Mouse (Mus musculus): ENCODE measurements around the gene Gm13306. TPM values are rescaled to one million over a fixed set of nuclear protein-coding genes. Genes with fewer than 3 reads are reported as not detected.
"Not testable (repeated sequence)": the region's sequence is repeated elsewhere in the genome, so short reads cannot be mapped to it uniquely, and the experiment has no call there.

Gene Gm13306
- not detected for polyA plus RNA-seq (2012; fragmentation: generic; extraction: Trizol)
- long read RNA-seq, experiment 1: 0 reads
- long read RNA-seq, experiment 2: 0 reads

DNA sequence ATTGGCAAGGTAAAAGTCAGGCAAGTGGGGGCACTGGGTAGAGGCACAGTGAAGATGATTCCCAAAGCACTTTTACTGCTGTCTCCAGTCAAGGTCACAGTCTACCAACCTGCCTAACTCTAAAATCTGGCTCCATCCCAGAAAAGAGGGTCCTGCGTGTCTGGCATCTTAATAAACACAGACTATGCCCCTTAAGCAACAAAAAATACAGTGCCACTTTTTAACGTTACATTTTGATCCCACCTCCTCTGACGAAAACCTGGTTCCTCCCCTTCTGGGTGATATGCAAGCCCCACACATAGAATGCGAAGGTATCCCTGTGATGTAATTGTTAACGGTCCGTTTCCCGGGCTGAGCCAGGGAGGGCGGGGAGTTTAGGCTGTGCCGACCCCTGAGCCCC lies at the start of gene Gm13306:
Gm13306 (plus strand) TSS at position 301 of the 400 bp plus-strand sequence.
- not testable (repeated sequence) for H3K4me3 ChIP-seq (ENCODE audit: insufficient read depth, poor library complexity, severe bottlenecking); H3K27me3 ChIP-seq (ENCODE audit: control insufficient read depth, insufficient read depth, insufficient read length); H3ac ChIP-seq (ENCODE audit: control insufficient read depth, insufficient read length, low read depth); H3K79me3 ChIP-seq (ENCODE audit: low read depth); H3K79me2 ChIP-seq (ENCODE audit: control insufficient read depth, insufficient read depth); H3K36me3 ChIP-seq (ENCODE audit: control insufficient read depth, insufficient read depth)

DNA sequence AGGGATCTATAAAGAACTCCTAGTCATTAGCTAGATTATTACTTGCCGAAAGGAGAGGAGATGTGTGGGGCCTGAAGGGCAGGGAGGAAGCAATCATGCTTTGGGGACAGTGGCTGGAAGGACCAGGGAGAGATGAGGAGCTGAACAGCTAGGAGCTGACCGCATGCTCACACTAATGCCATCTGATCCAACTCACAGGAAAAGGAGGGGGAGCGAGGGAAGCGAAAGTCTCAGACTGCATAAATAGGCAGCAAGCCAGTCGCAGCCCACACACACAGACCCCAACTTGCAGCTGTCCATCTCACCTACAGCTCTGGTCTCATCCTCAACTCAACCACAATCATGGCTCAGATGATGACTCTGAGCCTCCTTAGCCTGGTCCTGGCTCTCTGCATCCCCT lies 38.7 kb upstream of the Gm13306 start, which contains the start of gene Gm13304:
Gm13304 (plus strand) TSS at position 301 of the 400 bp plus-strand sequence.
- H3K36me3 ChIP-seq (ENCODE audit: control insufficient read depth, insufficient read depth); H3K79me2 ChIP-seq (ENCODE audit: control insufficient read depth, insufficient read depth); H3K4me3 ChIP-seq (ENCODE audit: insufficient read depth, poor library complexity, severe bottlenecking); H3ac ChIP-seq (ENCODE audit: control insufficient read depth, insufficient read length, low read depth); H3K27me3 ChIP-seq (ENCODE audit: control insufficient read depth, insufficient read depth, insufficient read length); H3K79me3 ChIP-seq (ENCODE audit: low read depth): not testable (repeated sequence)

DNA sequence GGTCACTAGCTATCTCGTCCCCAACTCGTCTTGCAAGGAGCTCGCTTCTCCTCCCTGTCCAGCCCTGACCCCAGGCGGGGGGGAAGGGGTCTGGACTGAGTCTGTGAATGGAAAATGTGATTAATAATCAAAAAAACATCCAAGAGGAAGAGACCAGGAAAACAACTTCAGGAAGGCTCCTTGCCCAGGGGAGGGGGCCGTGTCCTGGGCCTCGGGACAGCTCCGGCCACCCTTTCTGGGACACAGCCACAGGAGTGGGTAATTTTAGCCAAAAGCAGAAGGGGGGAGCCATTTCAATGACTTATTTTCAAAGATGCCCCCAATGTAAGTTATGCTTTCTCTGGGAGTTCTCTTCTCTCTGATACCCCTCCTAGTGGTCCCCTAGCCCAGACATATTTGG lies 15.3 kb downstream of the Gm13306 start, which contains the start of gene Gm13305:
Gm13305 (minus strand) TSS at position 101 of the 400 bp plus-strand sequence.
- H3K79me2 ChIP-seq (ENCODE audit: control insufficient read depth, insufficient read depth); H3K4me3 ChIP-seq (ENCODE audit: insufficient read depth, poor library complexity, severe bottlenecking); H3K27me3 ChIP-seq (ENCODE audit: control insufficient read depth, insufficient read depth, insufficient read length); H3K36me3 ChIP-seq (ENCODE audit: control insufficient read depth, insufficient read depth); H3ac ChIP-seq (ENCODE audit: control insufficient read depth, insufficient read length, low read depth); H3K79me3 ChIP-seq (ENCODE audit: low read depth): not testable (repeated sequence)

DNA sequence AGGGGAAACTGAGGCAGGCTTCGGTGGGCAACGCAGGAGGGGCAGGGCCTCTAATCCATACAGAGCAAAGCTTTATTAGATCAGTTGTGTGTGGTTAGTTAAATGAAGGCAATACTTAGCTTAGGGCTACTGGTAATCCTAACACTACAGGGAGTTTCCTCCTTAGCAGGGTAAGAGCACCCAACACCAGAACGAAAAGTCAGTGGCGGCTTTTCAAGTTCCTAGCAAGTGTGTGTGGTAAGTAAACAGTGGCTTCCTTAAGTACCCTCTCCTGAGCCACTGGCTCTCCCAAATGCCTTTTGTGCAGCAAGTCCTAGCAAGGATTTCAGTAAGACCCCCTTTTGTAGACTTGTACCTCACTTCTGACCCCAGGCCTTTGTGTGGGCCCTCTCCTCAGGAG lies 25.0 kb downstream of the Gm13306 start:
- not testable (repeated sequence) for H3K79me3 ChIP-seq (ENCODE audit: low read depth); H3K4me3 ChIP-seq (ENCODE audit: insufficient read depth, poor library complexity, severe bottlenecking); H3K27me3 ChIP-seq (ENCODE audit: control insufficient read depth, insufficient read depth, insufficient read length); H3ac ChIP-seq (ENCODE audit: control insufficient read depth, insufficient read length, low read depth); H3K36me3 ChIP-seq (ENCODE audit: control insufficient read depth, insufficient read depth); H3K79me2 ChIP-seq (ENCODE audit: control insufficient read depth, insufficient read depth)

DNA sequence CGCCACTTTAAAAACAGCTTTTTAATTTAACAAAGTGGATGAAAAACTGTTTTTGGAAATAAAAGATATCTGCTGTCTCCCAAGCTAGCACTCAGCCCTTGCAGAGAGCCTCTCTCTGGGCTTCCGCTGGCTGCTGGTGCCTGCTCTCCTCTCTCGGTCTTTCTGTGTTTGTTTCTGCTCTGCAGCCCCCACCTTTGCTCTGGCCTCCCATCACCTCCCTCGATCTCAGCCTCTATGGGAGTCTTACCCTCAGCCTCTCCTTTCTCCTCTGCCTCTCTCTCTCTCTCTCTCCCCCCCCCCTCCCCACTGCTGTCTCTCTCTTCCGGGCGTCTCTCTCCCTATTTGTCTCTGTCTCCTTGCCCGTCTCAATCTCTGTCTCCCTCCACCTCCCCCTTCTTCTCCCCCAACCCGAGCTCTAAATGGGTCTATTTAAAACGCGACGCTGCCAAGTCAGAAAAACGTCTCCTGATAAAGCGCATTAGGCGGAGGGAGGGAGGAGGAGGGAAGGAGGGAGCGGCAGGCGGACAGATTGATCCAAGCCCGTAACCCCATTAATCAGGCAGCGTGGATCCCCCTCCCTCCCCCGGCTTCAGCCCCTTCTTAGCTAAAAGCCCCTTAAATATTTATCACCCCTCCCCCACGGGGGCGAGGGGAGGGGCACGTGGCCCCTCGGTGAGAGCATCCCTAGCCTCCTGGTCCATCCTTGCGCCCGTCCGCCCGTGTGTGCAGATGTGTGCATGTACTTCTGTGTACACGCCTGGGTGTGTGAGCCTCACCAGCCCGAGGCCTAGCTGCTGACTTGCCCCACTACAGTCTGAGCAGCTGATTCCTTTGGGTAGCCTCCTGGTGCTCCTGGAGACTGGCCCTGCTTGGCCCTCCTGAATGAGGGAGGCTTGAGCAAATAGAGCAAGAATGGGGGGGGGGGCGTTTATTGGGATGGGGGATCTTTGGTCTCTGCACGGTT lies 30.3 kb downstream of the Gm13306 start:
- H3K4me3 ChIP-seq (ENCODE audit: insufficient read depth, poor library complexity, severe bottlenecking); H3K79me2 ChIP-seq (ENCODE audit: control insufficient read depth, insufficient read depth); H3K36me3 ChIP-seq (ENCODE audit: control insufficient read depth, insufficient read depth); H3K79me3 ChIP-seq (ENCODE audit: low read depth); H3K27me3 ChIP-seq (ENCODE audit: control insufficient read depth, insufficient read depth, insufficient read length); H3ac ChIP-seq (ENCODE audit: control insufficient read depth, insufficient read length, low read depth): not testable (repeated sequence)

DNA sequence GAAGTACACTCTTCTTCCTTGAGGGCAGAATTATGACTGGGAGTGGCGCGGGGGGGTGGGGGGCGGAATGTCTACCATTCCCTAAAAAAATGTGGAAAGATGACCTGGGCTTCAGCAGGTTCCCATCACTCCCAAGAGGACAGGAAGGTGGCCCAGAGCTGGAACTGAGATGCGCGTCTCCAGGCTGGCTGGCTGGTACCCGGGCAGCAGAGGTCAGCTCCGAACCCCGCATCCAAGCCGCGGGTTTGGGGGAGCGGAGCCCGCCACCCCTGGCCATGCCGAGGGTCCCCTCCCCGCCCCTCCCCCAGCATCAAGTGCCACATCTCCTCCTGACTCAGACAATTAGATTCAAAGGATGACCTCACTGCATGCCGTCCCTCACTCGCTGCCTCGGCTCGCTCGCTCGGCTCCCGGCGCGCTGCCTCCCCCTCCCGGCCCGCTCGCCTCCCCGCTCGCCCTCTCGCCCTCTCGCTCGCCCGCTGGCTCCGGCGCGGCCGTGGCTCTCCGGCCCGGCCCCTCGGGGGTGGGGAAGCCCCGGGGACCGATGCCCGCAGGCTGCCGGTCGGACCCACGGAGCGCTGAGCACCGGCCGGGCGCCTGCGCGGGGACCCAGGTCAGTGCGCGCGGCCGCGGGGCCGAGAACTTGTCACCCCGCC lies 31.2 kb downstream of the Gm13306 start:
- not testable (repeated sequence) for H3K36me3 ChIP-seq (ENCODE audit: control insufficient read depth, insufficient read depth); H3K79me2 ChIP-seq (ENCODE audit: control insufficient read depth, insufficient read depth); H3K79me3 ChIP-seq (ENCODE audit: low read depth); H3K4me3 ChIP-seq (ENCODE audit: insufficient read depth, poor library complexity, severe bottlenecking); H3ac ChIP-seq (ENCODE audit: control insufficient read depth, insufficient read length, low read depth); H3K27me3 ChIP-seq (ENCODE audit: control insufficient read depth, insufficient read depth, insufficient read length)

DNA sequence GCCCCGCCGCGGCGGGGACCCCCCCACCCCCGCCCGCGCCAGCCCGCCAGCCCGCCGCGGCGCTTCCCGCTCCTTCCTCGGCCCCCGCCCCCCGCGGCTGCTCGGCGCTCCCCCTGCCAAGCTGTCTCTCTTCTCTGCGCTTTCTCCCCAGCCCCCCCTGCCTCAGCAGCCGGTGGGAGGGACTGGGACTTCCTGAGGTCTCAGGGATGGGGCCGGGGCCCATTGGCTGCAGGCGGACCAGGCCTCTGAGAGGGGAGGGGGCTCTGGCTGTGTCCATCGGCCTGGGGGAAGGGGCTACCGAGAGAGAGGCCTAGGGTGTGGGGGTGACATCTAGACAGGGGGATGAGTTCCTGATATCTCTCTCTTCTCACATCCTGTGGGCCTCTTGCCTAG lies 31.7 kb downstream of the Gm13306 start:
- H3K36me3 ChIP-seq (ENCODE audit: control insufficient read depth, insufficient read depth); H3K79me3 ChIP-seq (ENCODE audit: low read depth); H3K27me3 ChIP-seq (ENCODE audit: control insufficient read depth, insufficient read depth, insufficient read length); H3K79me2 ChIP-seq (ENCODE audit: control insufficient read depth, insufficient read depth); H3K4me3 ChIP-seq (ENCODE audit: insufficient read depth, poor library complexity, severe bottlenecking); H3ac ChIP-seq (ENCODE audit: control insufficient read depth, insufficient read length, low read depth): not testable (repeated sequence)

Other genes starting within 250 kb of the Gm13306 start
- gene Gm21541, start 249.8 kb upstream of the Gm13306 start, polyA plus RNA-seq (2012; fragmentation: generic; extraction: Trizol): not detected
- gene Gm20878, start 211.9 kb upstream of the Gm13306 start, polyA plus RNA-seq (2012; fragmentation: generic; extraction: Trizol): not detected
- not detected for gene Fam205a4, start 187.4 kb upstream of the Gm13306 start, polyA plus RNA-seq (2012; fragmentation: generic; extraction: Trizol)
- not detected for gene Gm21093, start 118.7 kb upstream of the Gm13306 start, polyA plus RNA-seq (2012; fragmentation: generic; extraction: Trizol)
- not detected for gene Gm3893, start 62.2 kb upstream of the Gm13306 start, polyA plus RNA-seq (2012; fragmentation: generic; extraction: Trizol)
- gene Gm13304, start 38.6 kb upstream of the Gm13306 start, polyA plus RNA-seq (2012; fragmentation: generic; extraction: Trizol): not detected
- gene Gm13305, start 15.2 kb downstream of the Gm13306 start, polyA plus RNA-seq (2012; fragmentation: generic; extraction: Trizol): not detected
- not detected for gene Gm10600, start 87.2 kb downstream of the Gm13306 start, polyA plus RNA-seq (2012; fragmentation: generic; extraction: Trizol)
- gene Ccl21b, start 102.3 kb downstream of the Gm13306 start, polyA plus RNA-seq (2012; fragmentation: generic; extraction: Trizol): not detected
- gene Gm21953, start 140.8 kb downstream of the Gm13306 start, polyA plus RNA-seq (2012; fragmentation: generic; extraction: Trizol): not detected
- gene Fam205a3, start 164.9 kb downstream of the Gm13306 start, polyA plus RNA-seq (2012; fragmentation: generic; extraction: Trizol): not detected